Mouse (Mus musculus): ENCODE data around the gene Crabp2. TPM values are rescaled to one million over a fixed set of nuclear protein-coding genes. Genes with fewer than 3 reads are reported as not detected.

Crabp2 gene
- polyA plus RNA-seq, 1 experiment, result 0.88 TPM

DNA sequence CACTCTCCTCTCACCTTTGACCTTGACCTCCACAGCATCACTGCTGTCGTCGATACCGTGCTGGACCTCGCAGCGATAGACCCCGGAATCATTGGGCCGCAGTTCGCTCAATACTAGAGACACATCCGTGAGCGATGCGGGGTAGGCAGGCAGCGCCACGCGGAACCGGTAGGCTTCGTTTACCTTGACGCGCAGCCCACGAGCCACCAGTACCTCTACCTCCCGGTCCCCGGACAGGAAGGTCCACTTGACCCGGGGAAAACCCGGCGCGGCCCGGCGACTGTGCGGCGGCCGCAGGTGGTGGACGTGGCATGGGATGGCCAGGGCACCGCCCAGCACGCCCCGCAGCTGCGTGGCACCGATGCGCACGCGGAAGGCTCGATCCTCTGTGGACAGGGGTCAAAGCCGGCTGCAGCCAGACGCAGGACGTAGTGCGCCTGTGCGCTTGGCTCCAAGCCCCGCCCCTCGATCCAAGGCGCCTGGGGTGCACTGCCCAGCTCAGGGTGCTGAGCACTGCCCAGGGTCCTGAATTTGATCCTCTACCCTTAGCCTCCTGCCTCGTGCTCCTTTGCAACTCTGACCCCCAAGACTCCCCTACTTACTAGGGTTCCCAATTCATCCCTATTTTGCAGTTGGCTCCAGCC, 48.6 kb downstream of the Crabp2 start:
- Histone ChIP-seq H3K4me3 (ENCODE audit: insufficient read depth, low read depth, low read length) (no peak overlapping the region), H3K27me3 (replicated peaks; ENCODE audit: control insufficient read depth, insufficient read depth, low read length) (peaks cover 4% of the 10 kb centered on the region; the same call in 1 of the 2 replicates), H3K27ac (ENCODE audit: insufficient read depth, low read depth, low read length) (no peak overlapping the region), H3K4me1 (ENCODE audit: control insufficient read depth, insufficient read depth, low read length) (no peaks in the 10 kb centered on the region), H3K36me3 (ENCODE audit: control insufficient read depth, insufficient read depth, low read length) (no peaks in the 10 kb centered on the region)
- TF ChIP-seq POLR2A (IDR thresholded peaks at IDR 0.05; ENCODE audit: low read depth, low read length) (no peak), CTCF (conservative IDR thresholded peaks at IDR 0.05; ENCODE audit: insufficient read depth, insufficient read length, low read depth, low read length) (no peak)
- 2% methylated on average over 49 of the region's 49 CpGs for WGBS
- peak; percentile 25 for DNase-seq

DNA sequence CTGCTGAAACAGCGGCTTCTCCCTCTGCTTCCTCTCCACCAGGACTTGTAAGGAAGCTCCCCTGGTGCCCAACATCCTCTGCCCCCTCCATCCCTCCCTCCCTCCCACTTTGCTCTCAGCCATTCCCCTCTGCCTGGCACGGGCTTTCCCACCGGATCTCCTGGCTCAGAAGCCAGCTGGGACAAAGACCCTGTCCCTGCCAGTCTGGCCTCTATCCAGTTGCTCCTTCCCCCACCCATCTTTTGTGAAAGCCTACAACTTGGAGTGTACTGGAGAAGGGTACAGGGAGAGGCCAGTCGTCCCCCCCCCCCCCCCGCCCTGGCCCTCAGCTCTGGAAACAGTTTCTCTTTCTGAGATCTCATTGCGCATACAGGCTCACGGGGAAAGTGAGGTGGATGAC, 50.3 kb downstream of the Crabp2 start:
- TF ChIP-seq POLR2A (IDR thresholded peaks at IDR 0.05; ENCODE audit: low read depth, low read length) (no peak), CTCF (conservative IDR thresholded peaks at IDR 0.05; ENCODE audit: insufficient read depth, insufficient read length, low read depth, low read length) (no peak)
- no peak for DNase-seq
- Histone ChIP-seq H3K36me3 (ENCODE audit: control insufficient read depth, insufficient read depth, low read length) (no peaks in the 10 kb centered on the region), H3K27ac (ENCODE audit: insufficient read depth, low read depth, low read length) (no peak overlapping the region), H3K27me3 (replicated peaks; ENCODE audit: control insufficient read depth, insufficient read depth, low read length) (peaks cover 4% of the 10 kb centered on the region; the same call in 1 of the 2 replicates), H3K4me3 (ENCODE audit: insufficient read depth, low read depth, low read length) (no peak overlapping the region), H3K4me1 (ENCODE audit: control insufficient read depth, insufficient read depth, low read length) (no peaks in the 10 kb centered on the region)
- WGBS, result 9% methylated on average over 7 of the region's 7 CpGs

DNA sequence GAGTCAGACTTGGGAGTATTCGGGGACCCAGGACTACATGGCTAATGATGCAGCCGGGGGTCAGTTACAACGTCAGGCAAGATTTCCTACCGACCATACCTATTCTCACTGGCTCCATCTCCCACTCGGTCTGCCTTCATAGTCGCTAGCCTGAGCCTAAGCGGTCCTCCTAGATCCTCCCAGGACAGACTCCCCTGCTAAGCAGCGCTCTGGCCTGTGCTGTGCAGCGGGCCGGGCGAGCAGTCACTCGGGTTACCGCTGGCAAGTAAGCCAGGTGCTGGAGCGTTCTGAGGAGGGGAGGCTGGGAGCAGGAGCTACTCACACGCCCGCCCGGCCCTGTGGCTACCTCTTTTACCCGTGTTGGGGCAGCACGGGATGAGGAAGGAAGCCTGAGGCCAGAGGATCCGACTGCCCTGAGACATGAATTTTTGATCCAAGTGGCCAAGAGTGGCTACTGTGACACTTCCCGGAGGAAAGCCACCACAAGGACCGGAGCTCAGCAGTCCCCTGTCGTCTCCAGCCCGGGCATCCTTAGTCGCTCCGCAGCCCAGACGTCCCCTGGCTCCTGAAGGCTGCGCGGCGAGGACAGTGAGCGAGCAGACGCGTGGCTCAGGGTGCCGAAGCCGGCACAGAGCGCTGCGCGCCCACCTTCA, 50.9 kb downstream of the Crabp2 start:
- Histone ChIP-seq H3K27ac (ENCODE audit: insufficient read depth, low read depth, low read length) (no peak overlapping the region), H3K27me3 (replicated peaks; ENCODE audit: control insufficient read depth, insufficient read depth, low read length) (peaks cover 4% of the 10 kb centered on the region; the same call in 1 of the 2 replicates), H3K4me1 (ENCODE audit: control insufficient read depth, insufficient read depth, low read length) (no peaks in the 10 kb centered on the region), H3K4me3 (ENCODE audit: insufficient read depth, low read depth, low read length) (no peak overlapping the region), H3K36me3 (ENCODE audit: control insufficient read depth, insufficient read depth, low read length) (no peaks in the 10 kb centered on the region)
- TF ChIP-seq POLR2A (IDR thresholded peaks at IDR 0.05; ENCODE audit: low read depth, low read length) (no peak), CTCF (conservative IDR thresholded peaks at IDR 0.05; ENCODE audit: insufficient read depth, insufficient read length, low read depth, low read length) (no peak)
- 2% methylated on average over 38 of the region's 38 CpGs for WGBS
- no peak for DNase-seq

DNA sequence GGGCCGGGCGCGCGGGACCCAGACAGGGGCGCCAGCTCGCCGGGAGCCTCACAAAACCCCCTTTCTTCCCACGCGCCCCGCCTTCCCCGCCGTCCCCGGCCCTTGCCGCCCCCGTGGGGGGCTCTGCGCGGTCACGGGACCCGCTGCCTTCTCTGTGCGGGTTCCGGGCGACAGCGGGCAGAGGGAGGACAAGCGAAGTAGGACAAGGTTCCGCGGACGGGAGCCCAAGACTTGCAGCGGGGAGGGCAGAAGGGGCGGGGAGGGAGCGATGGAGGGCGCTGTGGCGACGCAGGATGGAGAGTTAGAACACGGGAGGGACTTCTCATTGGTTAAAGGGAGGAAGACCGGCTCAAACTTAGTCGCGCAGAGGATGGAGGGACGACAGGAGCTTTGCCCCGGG, 51.7 kb downstream of the Crabp2 start, which contains the start of gene Bcan:
Gene Bcan, minus strand, starts transcription at position 50 of the 400 bp plus-strand sequence.
- TF ChIP-seq POLR2A (IDR thresholded peaks at IDR 0.05; ENCODE audit: low read depth, low read length), result no peak
- no peak for DNase-seq
- Histone ChIP-seq H3K4me3 (ENCODE audit: insufficient read depth, low read depth, low read length) (no peak within 1 kb of the TSS), H3K27ac (ENCODE audit: insufficient read depth, low read depth, low read length) (no peak within 1 kb of the TSS), H3K27me3 (replicated peaks; ENCODE audit: control insufficient read depth, insufficient read depth, low read length) (peaks cover 4% of the 10 kb centered on the region; the same call in 1 of the 2 replicates), H3K4me1 (ENCODE audit: control insufficient read depth, insufficient read depth, low read length) (no peaks in the 10 kb centered on the region), H3K36me3 (ENCODE audit: control insufficient read depth, insufficient read depth, low read length) (no peaks in the 10 kb centered on the region)
- WGBS, result under 1% methylated on average over 39 of the region's 39 CpGs

DNA sequence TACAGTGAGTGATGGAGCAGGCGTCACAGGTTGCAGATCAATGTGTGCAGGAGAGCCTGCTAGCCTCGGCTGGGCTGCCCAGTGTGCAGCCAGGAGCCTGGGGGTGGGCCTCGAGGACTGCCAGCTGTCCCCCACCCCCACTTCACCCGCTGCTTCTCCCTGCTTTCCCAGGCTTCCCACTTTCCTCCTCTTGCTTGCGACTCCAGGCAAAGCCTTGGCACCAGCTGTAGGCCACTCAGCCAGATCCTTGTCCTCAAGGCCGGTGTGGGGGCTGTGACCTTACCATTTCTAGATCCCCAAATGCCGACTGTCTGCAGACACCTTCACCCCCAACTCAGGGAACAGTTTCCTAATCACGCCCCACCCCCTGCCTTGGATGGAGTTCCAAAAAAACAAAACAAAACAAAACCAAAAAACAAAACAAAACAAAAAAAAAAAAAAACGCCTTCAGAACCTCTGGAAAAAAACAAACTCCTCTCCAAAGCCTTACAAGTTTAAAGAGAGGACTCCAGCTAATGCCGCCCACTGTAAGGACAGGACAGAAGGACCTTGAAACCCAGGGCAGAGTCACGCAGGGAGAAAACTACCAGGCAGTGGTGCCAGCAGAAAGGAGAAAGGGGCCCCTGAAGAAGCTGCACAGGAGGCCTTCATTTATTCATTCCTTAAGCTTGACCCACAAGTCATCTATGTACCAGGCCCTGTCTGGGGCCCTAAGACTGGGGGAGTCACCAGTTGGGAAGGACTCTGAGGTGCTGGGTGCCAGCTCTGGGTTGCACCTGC, 52.5 kb downstream of the Crabp2 start:
- no peak overlapping the region for H3K27ac ChIP-seq (ENCODE audit: insufficient read depth, low read depth, low read length)
- no peak for DNase-seq
- 14% methylated on average over 11 of the region's 11 CpGs for WGBS
- TF ChIP-seq CTCF (conservative IDR thresholded peaks at IDR 0.05; ENCODE audit: insufficient read depth, insufficient read length, low read depth, low read length), result no peak
- no peak for TF ChIP-seq POLR2A (IDR thresholded peaks at IDR 0.05; ENCODE audit: low read depth, low read length)
- no peaks in the 10 kb centered on the region for H3K36me3 ChIP-seq (ENCODE audit: control insufficient read depth, insufficient read depth, low read length)
- peaks cover 4% of the 10 kb centered on the region; the same call in 1 of the 2 replicates for H3K27me3 ChIP-seq (replicated peaks; ENCODE audit: control insufficient read depth, insufficient read depth, low read length)
- H3K4me1 ChIP-seq (ENCODE audit: control insufficient read depth, insufficient read depth, low read length), result no peaks in the 10 kb centered on the region
- H3K4me3 ChIP-seq (ENCODE audit: insufficient read depth, low read depth, low read length), result no peak overlapping the region

GRCm38 (mm10) chr3:88002291-88002976, 54.0 kb downstream of the Crabp2 start:
- no peak overlapping the region for H3K27ac ChIP-seq (ENCODE audit: insufficient read depth, low read depth, low read length)
- peaks cover 4% of the 10 kb centered on the region; the same call in 1 of the 2 replicates for H3K27me3 ChIP-seq (replicated peaks; ENCODE audit: control insufficient read depth, insufficient read depth, low read length)
- H3K4me1 ChIP-seq (ENCODE audit: control insufficient read depth, insufficient read depth, low read length), result no peaks in the 10 kb centered on the region
- WGBS, result 4% methylated on average over 17 of the region's 17 CpGs
- peak; percentile 24 for DNase-seq
- H3K4me3 ChIP-seq (ENCODE audit: insufficient read depth, low read depth, low read length), result no peak overlapping the region
- H3K36me3 ChIP-seq (ENCODE audit: control insufficient read depth, insufficient read depth, low read length), result no peaks in the 10 kb centered on the region
- TF ChIP-seq CTCF (conservative IDR thresholded peaks at IDR 0.05; ENCODE audit: insufficient read depth, insufficient read length, low read depth, low read length), result no peak
- no peak for TF ChIP-seq POLR2A (IDR thresholded peaks at IDR 0.05; ENCODE audit: low read depth, low read length)

Other genes with a start within 250 kb of the Crabp2 start
- gene Lrrc71, start 200.0 kb upstream of the Crabp2 start, polyA plus RNA-seq (2012; rRNA removed), result 0.20 and 0.48 TPM in 2 replicates
- 2.5 and 4.5 TPM in 2 replicates for gene Ntrk1, start 153.5 kb upstream of the Crabp2 start, polyA plus RNA-seq (2012; rRNA removed)
- 23.9 and 27.8 TPM in 2 replicates for gene Insrr, start 151.7 kb upstream of the Crabp2 start, polyA plus RNA-seq (2012; rRNA removed)
- gene Pear1, start 124.4 kb upstream of the Crabp2 start, polyA plus RNA-seq (2012; rRNA removed), result 60.5 and 71.0 TPM in 2 replicates
- 0.56 and 2.4 TPM in 2 replicates for gene Sh2d2a, start 101.9 kb upstream of the Crabp2 start, polyA plus RNA-seq (2012; rRNA removed)
- 36.3 and 37.3 TPM in 2 replicates for gene Prcc, start 63.1 kb upstream of the Crabp2 start, polyA plus RNA-seq (2012; rRNA removed)
- 104 and 113 TPM in 2 replicates for gene Hdgf, start 42.3 kb upstream of the Crabp2 start, polyA plus RNA-seq (2012; rRNA removed)
- gene Mrpl24, start 29.2 kb upstream of the Crabp2 start, polyA plus RNA-seq (2012; rRNA removed), result 71.9 and 100 TPM in 2 replicates
- gene Isg20l2, start 18.4 kb upstream of the Crabp2 start, polyA plus RNA-seq (2012; rRNA removed), result 11.0 and 11.5 TPM in 2 replicates
- gene Rrnad1, start 17.9 kb upstream of the Crabp2 start, polyA plus RNA-seq (2012; rRNA removed), result 19.3 and 27.3 TPM in 2 replicates
- gene Nes, start 22.4 kb downstream of the Crabp2 start, polyA plus RNA-seq (2012; rRNA removed), result 7.2 and 7.5 TPM in 2 replicates
- 0.34 and 0.48 TPM in 2 replicates for gene Bcan, start 51.6 kb downstream of the Crabp2 start, polyA plus RNA-seq (2012; rRNA removed)
- not detected in 2 replicates for gene Hapln2, start 78.9 kb downstream of the Crabp2 start, polyA plus RNA-seq (2012; rRNA removed)
- gene Gpatch4, start 94.4 kb downstream of the Crabp2 start, polyA plus RNA-seq (2012; rRNA removed), result 5.1 and 7.4 TPM in 2 replicates
- 141 and 165 TPM in 2 replicates for gene Naxe, start 109.8 kb downstream of the Crabp2 start, polyA plus RNA-seq (2012; rRNA removed)
- gene Ttc24, start 129.6 kb downstream of the Crabp2 start, polyA plus RNA-seq (2012; rRNA removed), result 0.15 TPM in 1 of 2 replicates, not detected in the other
- 0.81 and 0.83 TPM in 2 replicates for gene Iqgap3, start 133.3 kb downstream of the Crabp2 start, polyA plus RNA-seq (2012; rRNA removed)
- gene Mef2d, start 193.7 kb downstream of the Crabp2 start, polyA plus RNA-seq (2012; rRNA removed), result 41.8 and 42.7 TPM in 2 replicates

Data from kidney, adult 2 months (tissue).